Mouse (Mus musculus): ENCODE results near the gene Irf2bp2.

DNA sequence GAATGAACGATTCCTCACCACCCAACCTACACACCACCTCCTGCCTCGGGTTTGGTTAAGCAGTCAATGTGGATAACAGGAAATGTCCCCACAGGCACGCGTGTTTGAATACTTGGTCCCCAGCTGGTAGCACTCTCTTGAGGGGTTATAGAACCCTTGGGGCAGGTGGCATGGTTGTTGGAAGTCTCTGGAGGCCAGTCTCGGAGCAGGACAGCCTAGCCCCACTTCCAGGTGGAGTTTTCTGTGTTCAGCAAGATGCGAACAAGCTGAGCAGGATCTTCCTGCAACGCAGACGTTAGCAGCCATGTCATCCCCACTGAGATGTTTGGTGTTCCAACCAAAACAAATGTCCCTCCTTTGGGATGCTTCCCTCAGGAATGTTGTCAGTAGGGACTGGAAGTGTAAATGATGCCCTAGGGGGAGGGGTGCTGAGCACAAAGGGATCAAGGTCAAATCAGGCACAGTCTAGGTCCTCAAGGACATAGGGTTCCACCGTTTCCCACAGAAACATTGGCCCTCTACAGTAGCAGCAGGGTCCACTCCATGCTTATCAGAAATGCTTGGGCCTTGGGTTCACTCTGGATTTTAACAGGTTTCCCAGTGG is 29.1 kb downstream of the Irf2bp2 start:
- TF ChIP-seq CTCF (IDR thresholded peaks at IDR 0.05; ENCODE audit: extremely low read depth, insufficient read length, insufficient replicate concordance, low read depth, low read length) (no peak), POLR2A (IDR thresholded peaks at IDR 0.05; ENCODE audit: low read depth, low read length) (no peak; the same call in 1 of the 2 replicates)
